Mouse (Mus musculus) adrenal gland, postnatal 36 days (tissue): Measurements from ENCODE around the gene F3. TPM values are rescaled to one million over a fixed set of nuclear protein-coding genes. Genes with fewer than 3 reads are reported as not detected.
"Not testable (repeated sequence)": the region's sequence is repeated elsewhere in the genome, so short reads cannot be mapped to it uniquely, and the experiment has no call there.

Experiments used
- DNase-seq, 2 experiments: peaks; one replicate each; pipeline ENCODE4 v3.0.0; 2021; ENCODE audit warnings: mixed read lengths in 1 of 2
- total RNA-seq, 2 experiments: library from RNA; stranded (reverse); gene quantifications; 2 replicates each; pipeline ENCODE4 v1.2.3; 2021

Gene F3
- total RNA-seq, 2 experiments from 2014 or later: 11.1 to 12.5 TPM

GRCm38 (mm10) chr3:121738742-121739342, 15.5 kb downstream of the F3 start:
- DNase-seq: no peak

- no peak for DNase-seq
Observed at GRCm38 (mm10) chr3:121739489-121740213, 16.3 kb downstream of the F3 start.

- not testable (repeated sequence) for DNase-seq
Observed at GRCm38 (mm10) chr3:121741186-121741848, 18.0 kb downstream of the F3 start.

- DNase-seq: not testable (repeated sequence)
Observed at GRCm38 (mm10) chr3:121754319-121755090, 31.2 kb downstream of the F3 start.

- DNase-seq: peak; percentile 12
Observed at GRCm38 (mm10) chr3:121755152-121755551, 31.8 kb downstream of the F3 start.

GRCm38 (mm10) chr3:121758373-121758772, 35.0 kb downstream of the F3 start:
- DNase-seq: no peak

- DNase-seq: peak in 1 of 2 experiments; percentile 23
Observed at GRCm38 (mm10) chr3:121762056-121762852, 38.9 kb downstream of the F3 start.

GRCm38 (mm10) chr3:121766048-121766447, 42.7 kb downstream of the F3 start:
- no peak for DNase-seq

GRCm38 (mm10) chr3:121766818-121767217, 43.5 kb downstream of the F3 start:
- DNase-seq: no peak

- DNase-seq: no peak
Observed at GRCm38 (mm10) chr3:121768770-121769169, 45.4 kb downstream of the F3 start.

- not testable (repeated sequence) for DNase-seq
Observed at GRCm38 (mm10) chr3:121773336-121773735, 50.0 kb downstream of the F3 start.

GRCm38 (mm10) chr3:121777943-121778342, 54.6 kb downstream of the F3 start:
- DNase-seq: peak; percentile 46 to 69

GRCm38 (mm10) chr3:121783020-121783419, 59.7 kb downstream of the F3 start:
- DNase-seq: no peak

Other genes with a start within 250 kb of the F3 start
- gene Slc44a3, start 191.1 kb upstream of the F3 start, total RNA-seq: 10 to 100 TPM; 18.4 to 26.2 TPM
- gene 4930432M17Rik, start 52.8 kb upstream of the F3 start, total RNA-seq: not detected
- 100 to 1,000 TPM in 1 of 2 experiments, 10 to 100 TPM in 1; 82.6 to 109 TPM for gene Abcd3, start 91.8 kb downstream of the F3 start, total RNA-seq
- gene Arhgap29, start 229.0 kb downstream of the F3 start, total RNA-seq: 10 to 100 TPM; 60.2 to 60.4 TPM